Mouse (Mus musculus) heart, embryonic 14.5 days (tissue): ENCODE data around the gene Tnik. TPM values are rescaled to one million over a fixed set of nuclear protein-coding genes. Genes with fewer than 3 reads are reported as not detected.
A peak's percentile ranks its signal among the peaks of the same experiment; 100 is the strongest.

Experiments used
- ATAC-seq: fragments of 200-750 bp; cut with Nextera tagmentation; 2 replicates; pipeline ENCODE4 v1.8.0; 2017; ENCODE audit warnings: low read depth, moderate TSS enrichment; ENCODE audit not compliant: insufficient number of reproducible peaks, insufficient read depth, low FRiP score
- H3K27ac ChIP-seq, 2 experiments: fragments of 200-500 bp in 1 of 2; fragments of 300-500 bp in 1 of 2; sonication (generic) in 1 of 2; replicated peaks in 1 of 2; 2 replicates each; pipeline ENCODE4 v1.5.1; 2012 to 2014; ENCODE audit warnings: low read depth in 2 of 2, low read length in 2 of 2, control low read depth in 1 of 2, mild to moderate bottlenecking in 1 of 2, mixed read lengths in 1 of 2; ENCODE audit not compliant: control insufficient read depth in 1 of 2, insufficient read depth in 1 of 2
- H3K27me3 ChIP-seq: fragments of 300-500 bp; sonication (generic); 2 replicates; pipeline ENCODE4 v1.6.1; 2014; ENCODE audit warnings: mild to moderate bottlenecking, low read length, control low read depth; ENCODE audit not compliant: control insufficient read depth, insufficient read depth
- H3K36me3 ChIP-seq: fragments of 300-500 bp; sonication (generic); 2 replicates; pipeline ENCODE4 v1.6.1; 2014; ENCODE audit warnings: mild to moderate bottlenecking, control low read depth, low read length, mixed read lengths; ENCODE audit not compliant: control insufficient read depth, insufficient read depth
- H3K4me1 ChIP-seq, 2 experiments: fragments of 200-500 bp in 1 of 2; fragments of 300-500 bp in 1 of 2; sonication (generic) in 1 of 2; 2 replicates each; pipeline ENCODE4 v1.6.1; 2012 to 2014; ENCODE audit warnings: low read length in 2 of 2, control low read depth in 1 of 2, mixed read lengths in 1 of 2; ENCODE audit not compliant: control insufficient read depth in 2 of 2, insufficient read depth in 2 of 2
- H3K4me2 ChIP-seq: fragments of 300-500 bp; sonication (generic); 2 replicates; pipeline ENCODE4 v1.6.1; 2014; ENCODE audit warnings: mild to moderate bottlenecking, low read length
- H3K4me3 ChIP-seq, 2 experiments: fragments of 200-500 bp in 1 of 2; fragments of 300-500 bp in 1 of 2; sonication (generic) in 1 of 2; 2 replicates each; pipeline ENCODE4 v1.5.1; 2012 to 2014; ENCODE audit warnings: low read length in 2 of 2, mild to moderate bottlenecking in 2 of 2, control low read depth in 1 of 2, low read depth in 1 of 2, moderate library complexity in 1 of 2; ENCODE audit not compliant: control insufficient read depth in 1 of 2, insufficient read depth in 1 of 2
- H3K9ac ChIP-seq: fragments of 300-500 bp; sonication (generic); 2 replicates; pipeline ENCODE4 v1.6.1; 2014; ENCODE audit warnings: mild to moderate bottlenecking, low read length
- H3K9me3 ChIP-seq: fragments of 300-500 bp; sonication (generic); 2 replicates; pipeline ENCODE4 v1.6.1; 2016; ENCODE audit warnings: low read length, control low read depth; ENCODE audit not compliant: control insufficient read depth
- WGBS: fragments of 180-500 bp; shearing (Covaris S2); extraction: QIAGEN DNeasy Blood & Tissue Kit; methylation state at CpG from one replicate; pipeline ENCODE4 v1.1.7; 2014; 5-methylcytosine and 5-hydroxymethylcytosine counted together
- polyA plus RNA-seq: library from polyadenylated mRNA; unstranded; fragments of >200 nt; fragmentation: Nextera tagmentation; extraction: Ambion mirVana; gene quantifications from 2 replicates; pipeline ENCODE4 v1.2.1, GENCODE M21; 2014

Gene Tnik
- polyA plus RNA-seq, 1 experiment from 2014 or later = 13.7 TPM

DNA sequence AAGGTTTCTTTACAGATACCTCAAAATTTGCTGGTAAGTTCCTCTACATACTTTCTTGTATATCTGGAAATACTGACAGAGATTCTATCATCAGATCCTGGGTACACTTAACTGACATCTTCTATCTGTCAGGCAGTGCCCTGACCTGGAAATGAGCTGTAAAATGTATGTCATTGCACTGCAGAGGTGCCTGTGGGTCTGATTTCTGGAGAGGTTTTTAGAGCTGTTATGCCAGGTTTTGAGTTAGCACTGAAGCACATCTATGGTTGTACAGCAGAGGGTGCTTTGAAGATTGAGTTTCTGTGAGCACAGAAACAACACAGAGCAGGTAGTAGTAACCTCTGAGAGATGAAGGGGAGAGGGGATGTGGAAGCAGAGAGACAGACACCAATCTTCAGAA lies 129.5 kb downstream of the Tnik start:
- peaks cover 0 to 2% of the 10 kb centered on the region in 2 experiments; a peak in 1 of 4 replicates for H3K4me1 ChIP-seq

GRCm38 (mm10) chr3:28398781-28399180 lies 135.8 kb downstream of the Tnik start:
- no peaks in the 10 kb centered on the region for H3K9me3 ChIP-seq
- no peak overlapping the region for H3K9ac ChIP-seq
- no peak overlapping the region for H3K4me2 ChIP-seq
- H3K27ac ChIP-seq = peak overlapping the region in 1 of 2 experiments; percentile 69; a peak in 1 of 4 replicates
- H3K27me3 ChIP-seq = no peaks in the 10 kb centered on the region
- H3K36me3 ChIP-seq = no peaks in the 10 kb centered on the region
- no peak overlapping the region for H3K4me3 ChIP-seq
- H3K4me1 ChIP-seq = peaks cover 16 to 17% of the 10 kb centered on the region in 2 experiments
- 92% methylated on average over 1 of the region's 1 CpGs for WGBS
- no peak for ATAC-seq

More for the DNA sequence above, 129.5 kb downstream of the Tnik start:
- Histone ChIP-seq H3K27ac (no peak overlapping the region), H3K4me2 (no peak overlapping the region), H3K4me3 (no peak overlapping the region), H3K9ac (no peak overlapping the region), H3K27me3 (no peaks in the 10 kb centered on the region), H3K9me3 (peaks cover 4% of the 10 kb centered on the region; the same call in 1 of the 2 replicates), H3K36me3 (no peaks in the 10 kb centered on the region)
- no peak for ATAC-seq

DNA sequence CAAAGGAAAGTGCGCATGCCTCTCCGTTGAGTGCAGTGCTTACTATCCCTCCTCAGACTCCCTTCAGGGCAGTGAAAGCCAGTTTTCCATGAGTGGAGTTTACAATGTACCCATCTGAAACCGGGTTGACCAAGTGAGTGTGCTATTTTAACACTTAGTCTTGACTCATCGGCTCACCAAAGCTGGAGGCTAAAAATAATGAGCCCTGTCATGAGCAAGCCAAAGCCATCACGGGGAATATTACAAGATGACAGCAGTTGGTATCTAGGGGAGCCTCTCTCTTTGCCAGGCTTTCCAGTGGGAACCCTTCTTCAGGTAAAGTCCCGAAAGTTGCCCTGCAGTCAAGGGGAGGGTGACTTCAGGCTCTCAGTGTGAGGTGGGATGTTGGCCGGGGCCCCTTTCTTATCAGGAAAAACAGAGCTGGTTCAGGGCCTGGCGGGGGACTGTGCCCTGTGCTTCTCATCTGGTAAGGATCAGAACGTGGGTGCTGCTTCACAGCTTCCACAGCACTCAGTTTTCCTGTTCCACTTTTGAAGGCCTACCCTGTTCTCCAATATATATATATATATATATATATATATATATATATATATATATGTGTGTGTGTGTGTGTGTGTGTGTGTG lies 136.7 kb downstream of the Tnik start:
- H3K36me3 ChIP-seq = no peaks in the 10 kb centered on the region
- H3K9me3 ChIP-seq = no peaks in the 10 kb centered on the region
- H3K27ac ChIP-seq = peak overlapping the region; percentile 47 to 69
- 0 out of 2 replicates have a peak overlapping the region, but pooled peaks have one; percentile 6 for H3K9ac ChIP-seq
- no peak overlapping the region for H3K4me2 ChIP-seq
- ATAC-seq = no peak
- peaks cover 16 to 17% of the 10 kb centered on the region in 2 experiments for H3K4me1 ChIP-seq
- H3K4me3 ChIP-seq = no peak overlapping the region
- 34% methylated on average over 9 of the region's 9 CpGs for WGBS
- no peaks in the 10 kb centered on the region for H3K27me3 ChIP-seq

- Histone ChIP-seq H3K4me1 (peaks cover 16 to 17% of the 10 kb centered on the region in 2 experiments), H3K9ac (peak overlapping the region; percentile 31; the same call in 1 of the 2 replicates), H3K4me2 (0 out of 2 replicates have a peak overlapping the region, but pooled peaks have one; percentile 17), H3K27ac (peak overlapping the region; percentile 56 to 78), H3K27me3 (no peaks in the 10 kb centered on the region), H3K4me3 (no peak overlapping the region), H3K9me3 (no peaks in the 10 kb centered on the region), H3K36me3 (no peaks in the 10 kb centered on the region)
- no peak for ATAC-seq
- WGBS = 46% methylated on average over 9 of the region's 9 CpGs
Observed at GRCm38 (mm10) chr3:28401335-28401734, 138.3 kb downstream of the Tnik start.

DNA sequence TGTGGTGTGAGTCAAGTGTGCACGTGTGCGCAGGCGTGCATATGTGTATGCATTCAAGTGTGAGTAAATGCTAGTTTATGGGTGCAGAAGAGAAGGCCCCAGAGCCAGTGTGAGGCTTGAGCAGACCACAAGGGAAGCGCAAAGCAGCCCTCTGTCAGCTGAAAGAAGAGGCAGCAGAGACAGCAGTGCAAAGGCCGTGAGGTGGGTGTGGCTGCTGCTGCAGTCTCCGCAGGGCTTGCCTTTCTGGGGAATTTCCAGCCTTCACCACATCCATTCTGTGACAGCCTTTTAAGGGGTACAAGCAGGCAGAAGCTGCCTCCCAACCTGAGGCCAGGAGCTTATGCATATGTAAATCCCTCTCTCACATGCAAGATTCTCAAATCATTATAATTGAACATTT lies 139.2 kb downstream of the Tnik start:
- Histone ChIP-seq H3K4me3 (no peak overlapping the region), H3K9me3 (no peaks in the 10 kb centered on the region), H3K27ac (no peak overlapping the region), H3K9ac (no peak overlapping the region), H3K4me1 (peaks cover 16 to 17% of the 10 kb centered on the region in 2 experiments), H3K36me3 (no peaks in the 10 kb centered on the region), H3K4me2 (no peak overlapping the region), H3K27me3 (no peaks in the 10 kb centered on the region)
- ATAC-seq = no peak
- WGBS = 64% methylated on average over 6 of the region's 6 CpGs

- no peaks in the 10 kb centered on the region for H3K9me3 ChIP-seq
- no peaks in the 10 kb centered on the region for H3K27me3 ChIP-seq
- 83% methylated on average over 2 of the region's 2 CpGs for WGBS
- peaks cover 10 to 11% of the 10 kb centered on the region in 2 experiments for H3K4me1 ChIP-seq
- H3K27ac ChIP-seq = no peak overlapping the region
- no peak overlapping the region for H3K4me3 ChIP-seq
- no peak for ATAC-seq
- no peaks in the 10 kb centered on the region for H3K36me3 ChIP-seq
- no peak overlapping the region for H3K4me2 ChIP-seq
- H3K9ac ChIP-seq = no peak overlapping the region
Observed at GRCm38 (mm10) chr3:28405391-28405790, 142.4 kb downstream of the Tnik start.

GRCm38 (mm10) chr3:28408859-28409459 lies 145.9 kb downstream of the Tnik start:
- H3K4me1 ChIP-seq = peaks cover 5 to 6% of the 10 kb centered on the region in 2 experiments; a peak in 3 of 4 replicates
- H3K27ac ChIP-seq = no peak overlapping the region; a peak in 1 of 4 replicates
- no peaks in the 10 kb centered on the region for H3K36me3 ChIP-seq
- H3K27me3 ChIP-seq = no peaks in the 10 kb centered on the region
- H3K4me3 ChIP-seq = no peak overlapping the region
- peak; percentile 56 for ATAC-seq
- 48% methylated on average over 12 of the region's 12 CpGs for WGBS
- no peak overlapping the region for H3K9ac ChIP-seq
- H3K4me2 ChIP-seq = no peak overlapping the region; the same call in 1 of the 2 replicates
- no peaks in the 10 kb centered on the region for H3K9me3 ChIP-seq
